Mouse (Mus musculus) C2C12 (cell line): Measurements from ENCODE around the gene Zbtb16.

Source experiments
- CEBPB ChIP-seq: IDR thresholded peaks from one replicate; pipeline ENCODE4 v1.6.1; 2011; ENCODE audit warnings: low read depth, mild to moderate bottlenecking, control low read depth, moderate library complexity
- CTCF ChIP-seq: IDR thresholded peaks from one replicate; pipeline ENCODE4 v1.5.1; 2011; ENCODE audit not compliant: control insufficient read depth, insufficient read depth, insufficient read length
- MAX ChIP-seq: IDR thresholded peaks from one replicate; pipeline ENCODE4 v1.6.1; 2011; ENCODE audit warnings: mild to moderate bottlenecking, control low read depth
- MYOD1 ChIP-seq: IDR thresholded peaks from one replicate; pipeline ENCODE4 v1.6.1; 2011; ENCODE audit warnings: low read depth; ENCODE audit not compliant: control insufficient read depth, insufficient read length
- USF1 ChIP-seq: IDR thresholded peaks from one replicate; pipeline ENCODE4 v1.6.1; 2011; ENCODE audit warnings: low read depth, mild to moderate bottlenecking, control low read depth, moderate library complexity

DNA sequence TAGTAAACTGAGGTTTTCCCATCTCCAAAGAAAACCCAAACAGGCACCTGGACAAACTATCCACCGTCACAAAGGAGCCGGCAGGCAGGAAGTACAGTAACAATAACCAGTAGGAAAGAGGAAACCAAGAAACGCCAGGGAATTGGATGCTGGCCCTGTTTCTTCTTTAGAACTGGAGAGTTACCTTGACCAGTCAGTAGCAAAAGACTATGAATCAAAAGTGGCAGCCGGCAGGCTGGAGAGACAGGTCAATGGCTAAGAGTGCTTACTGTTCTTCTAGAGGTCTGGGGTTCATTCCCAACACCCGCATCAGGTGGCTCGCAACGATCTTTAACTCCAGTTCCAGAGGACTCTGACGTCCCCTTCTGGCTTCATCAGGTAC is 74.9 kb downstream of the Zbtb16 start:
- TF ChIP-seq CTCF, result no peak
- no peak for TF ChIP-seq USF1
- TF ChIP-seq MAX, result no peak
- TF ChIP-seq MYOD1, result no peak
- no peak for TF ChIP-seq CEBPB
